Mouse (Mus musculus) gonadal fat pad, adult 2 months (tissue): Measurements from ENCODE around the gene Plekhb1. TPM values are rescaled to one million over a fixed set of nuclear protein-coding genes. Genes with fewer than 3 reads are reported as not detected.

Experiments used
- DNase-seq: peaks from one replicate; pipeline ENCODE4 v3.0.0-alpha.2; 2012; ENCODE audit warnings: low read depth
- polyA plus RNA-seq: library from polyadenylated mRNA; depleted of rRNA; stranded (reverse); fragments of >200 nt; gene quantifications from 2 replicates; pipeline ENCODE4 v1.2.3, GENCODE M21; 2012; rRNA removed

Gene Plekhb1
- 27.1 and 35.8 TPM in 2 replicates for polyA plus RNA-seq

DNA sequence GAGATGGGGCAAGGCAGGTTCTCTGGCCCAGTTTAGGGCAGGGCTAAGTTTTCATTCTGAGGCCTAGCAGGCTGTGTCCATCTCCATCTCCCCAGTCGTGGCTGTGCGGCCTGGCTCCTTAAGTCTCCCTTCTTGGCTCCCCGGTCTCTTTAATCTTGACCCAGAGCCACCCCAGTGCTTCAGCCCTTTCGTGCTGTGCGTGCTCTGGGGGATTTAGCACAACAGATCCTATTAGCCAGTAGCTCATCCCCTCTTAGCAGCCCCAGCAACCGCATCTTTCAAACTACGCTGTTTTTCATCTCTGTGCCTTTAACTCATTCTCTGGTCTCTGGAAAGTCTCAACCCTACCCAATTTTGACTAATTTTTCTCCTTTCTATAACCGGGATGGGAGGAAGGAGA, at the start of gene Plekhb1:
TSS of gene Plekhb1 (minus strand) at position 184 of the 400 bp plus-strand sequence.
- no peak for DNase-seq

DNA sequence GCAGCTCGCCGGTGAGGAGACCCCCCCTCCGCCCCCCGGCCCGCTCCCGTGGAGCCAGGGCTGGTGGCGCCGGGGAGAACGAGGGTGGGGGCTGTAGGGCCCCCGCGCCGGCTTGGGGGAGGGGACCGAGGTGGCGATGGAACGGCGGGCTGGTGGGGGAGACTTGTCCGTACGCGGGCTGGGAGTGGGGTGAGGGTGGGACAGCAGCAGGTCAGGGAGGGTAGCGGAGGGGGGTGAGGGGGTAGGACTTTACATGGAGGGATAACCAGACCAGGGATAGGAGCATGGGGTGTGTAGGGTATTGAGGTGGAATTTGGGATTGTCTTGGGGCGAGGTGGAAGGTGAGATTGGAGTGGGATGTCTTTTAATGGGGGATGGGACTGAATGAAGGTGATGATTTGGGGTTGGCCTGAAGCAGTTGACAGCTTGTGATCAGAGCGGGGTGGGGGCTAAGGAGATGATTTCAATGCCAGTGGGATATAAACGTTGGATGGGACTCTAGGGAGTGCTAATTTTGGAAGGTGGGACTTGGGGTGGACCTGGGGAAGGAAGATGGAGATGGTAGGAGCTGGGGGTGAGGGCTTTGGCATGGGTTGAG, 44.8 kb upstream of the Plekhb1 start:
- no peak for DNase-seq

DNA sequence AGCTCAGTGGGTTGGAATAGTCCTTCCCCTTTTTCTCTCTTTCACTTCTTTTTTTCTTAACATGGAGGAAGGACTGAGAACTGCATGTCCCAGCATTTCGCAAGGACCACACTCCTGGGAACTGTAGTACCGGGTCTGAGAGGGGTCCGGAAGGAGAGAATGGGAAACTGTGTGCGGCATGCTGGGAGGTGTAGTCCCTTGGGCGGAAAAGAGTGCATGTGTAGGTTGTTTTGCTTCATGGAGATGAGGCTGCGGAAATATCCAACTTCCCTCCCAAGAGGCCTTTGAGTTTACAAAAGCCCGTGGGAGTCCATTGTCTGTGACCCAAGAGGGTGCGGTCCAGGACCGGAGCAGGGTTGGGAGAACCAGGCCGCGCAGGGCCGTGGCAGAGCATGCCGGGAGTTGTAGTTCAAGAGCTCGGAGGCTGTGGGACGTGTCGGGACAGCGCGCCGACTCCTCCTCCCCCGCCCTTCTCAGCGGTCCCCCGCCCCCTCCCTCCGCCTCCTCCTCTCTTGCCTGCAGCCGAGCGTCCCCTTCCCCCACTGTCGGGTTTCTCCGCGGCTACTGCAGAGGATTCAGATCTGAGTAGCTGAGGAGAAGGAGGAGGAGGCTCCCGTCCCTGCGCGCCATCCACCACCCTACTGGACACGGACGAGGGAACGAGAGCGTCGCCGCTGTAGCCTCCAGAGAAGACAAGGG, 44.1 kb upstream of the Plekhb1 start, which contains the start of gene Fam168a:
TSS of gene Fam168a (plus strand) at position 493 of the 699 bp plus-strand sequence.
- DNase-seq = peak; percentile 96

DNA sequence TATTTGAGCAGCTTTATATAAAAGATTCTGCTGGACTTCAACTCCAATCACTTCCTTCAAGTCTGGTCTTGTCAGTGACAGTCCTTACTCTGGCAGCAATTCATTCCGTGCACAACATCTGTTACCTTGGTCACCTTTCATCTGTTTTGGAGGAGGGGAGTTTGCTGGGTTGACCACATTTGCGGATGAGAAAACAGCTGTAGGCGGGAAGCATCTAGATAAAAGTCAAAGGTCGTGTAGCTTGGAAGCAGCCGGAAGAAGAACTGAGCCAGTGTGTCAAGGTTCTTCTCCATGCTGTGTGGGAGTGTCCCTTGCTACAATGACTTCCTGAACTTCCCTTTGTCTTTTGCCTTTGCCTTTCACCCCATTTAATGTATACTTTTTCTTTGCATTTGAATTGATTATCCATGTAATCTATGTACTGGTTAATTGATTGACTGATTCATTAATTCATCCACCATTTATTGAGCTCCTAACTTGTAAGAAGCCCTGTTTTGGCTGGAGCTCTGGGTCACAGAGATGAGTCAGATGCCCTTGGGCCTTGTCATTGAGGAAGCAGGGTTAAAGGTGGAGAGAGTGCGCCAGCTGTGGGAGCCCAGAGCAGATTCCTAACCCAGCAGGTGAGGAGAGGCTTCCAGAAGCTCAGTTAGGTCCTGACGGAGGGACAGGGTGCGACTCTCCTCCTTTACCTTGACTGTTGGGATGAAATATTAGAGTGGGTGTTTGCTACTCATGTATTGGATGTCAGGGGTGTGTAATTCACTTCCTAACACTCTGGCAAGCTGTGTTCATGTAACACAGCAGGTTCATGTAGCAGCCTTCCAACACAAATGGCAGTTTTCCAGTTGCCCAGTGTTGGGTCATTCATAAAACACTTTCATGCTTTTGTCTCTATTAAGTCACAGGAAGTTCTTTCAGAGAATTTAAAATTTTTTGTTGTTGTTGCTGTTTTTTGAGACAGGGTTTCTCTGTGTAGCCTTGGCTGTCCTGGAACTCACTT, 37.9 kb upstream of the Plekhb1 start:
- DNase-seq = peak; percentile 86

DNA sequence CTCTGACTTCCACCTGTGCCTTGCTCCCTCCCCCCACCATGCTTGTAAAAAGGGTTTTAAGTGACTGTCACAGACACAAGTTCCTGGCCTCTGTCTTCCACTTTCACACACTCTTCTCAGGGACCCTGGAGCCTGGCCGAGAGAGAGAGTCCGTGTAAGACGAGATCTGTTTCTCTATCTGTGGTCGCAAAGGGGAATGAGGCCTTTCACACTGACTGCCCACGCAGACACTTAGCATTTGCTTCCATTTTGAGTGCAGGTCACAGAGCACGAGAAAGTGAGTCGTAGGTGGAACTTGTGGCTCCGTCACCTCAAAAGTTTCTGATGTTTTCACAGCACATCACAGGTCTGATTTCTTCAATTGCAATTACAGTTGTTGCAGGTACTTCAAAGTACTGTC, 31.0 kb upstream of the Plekhb1 start:
- DNase-seq = no peak

DNA sequence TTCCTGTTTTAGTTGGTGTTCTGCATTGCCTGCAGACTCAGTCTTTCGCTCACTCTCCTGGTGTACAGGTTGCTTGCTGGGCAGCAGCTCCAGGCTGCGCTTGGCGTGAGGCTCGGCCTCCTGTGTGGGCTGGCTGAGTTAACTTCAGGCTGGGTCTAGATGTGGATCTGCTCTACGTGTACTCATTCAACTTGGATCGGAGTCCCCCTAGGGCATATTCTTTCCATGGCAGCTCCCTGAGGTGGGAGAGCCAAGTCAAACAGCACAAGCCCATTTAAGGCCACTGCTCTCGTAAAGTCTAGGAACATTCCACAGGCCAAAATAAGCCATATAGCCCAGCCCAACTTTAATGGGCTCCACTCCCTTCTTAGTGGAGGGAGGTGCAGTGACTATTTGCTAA, 26.3 kb upstream of the Plekhb1 start:
- no peak for DNase-seq

DNA sequence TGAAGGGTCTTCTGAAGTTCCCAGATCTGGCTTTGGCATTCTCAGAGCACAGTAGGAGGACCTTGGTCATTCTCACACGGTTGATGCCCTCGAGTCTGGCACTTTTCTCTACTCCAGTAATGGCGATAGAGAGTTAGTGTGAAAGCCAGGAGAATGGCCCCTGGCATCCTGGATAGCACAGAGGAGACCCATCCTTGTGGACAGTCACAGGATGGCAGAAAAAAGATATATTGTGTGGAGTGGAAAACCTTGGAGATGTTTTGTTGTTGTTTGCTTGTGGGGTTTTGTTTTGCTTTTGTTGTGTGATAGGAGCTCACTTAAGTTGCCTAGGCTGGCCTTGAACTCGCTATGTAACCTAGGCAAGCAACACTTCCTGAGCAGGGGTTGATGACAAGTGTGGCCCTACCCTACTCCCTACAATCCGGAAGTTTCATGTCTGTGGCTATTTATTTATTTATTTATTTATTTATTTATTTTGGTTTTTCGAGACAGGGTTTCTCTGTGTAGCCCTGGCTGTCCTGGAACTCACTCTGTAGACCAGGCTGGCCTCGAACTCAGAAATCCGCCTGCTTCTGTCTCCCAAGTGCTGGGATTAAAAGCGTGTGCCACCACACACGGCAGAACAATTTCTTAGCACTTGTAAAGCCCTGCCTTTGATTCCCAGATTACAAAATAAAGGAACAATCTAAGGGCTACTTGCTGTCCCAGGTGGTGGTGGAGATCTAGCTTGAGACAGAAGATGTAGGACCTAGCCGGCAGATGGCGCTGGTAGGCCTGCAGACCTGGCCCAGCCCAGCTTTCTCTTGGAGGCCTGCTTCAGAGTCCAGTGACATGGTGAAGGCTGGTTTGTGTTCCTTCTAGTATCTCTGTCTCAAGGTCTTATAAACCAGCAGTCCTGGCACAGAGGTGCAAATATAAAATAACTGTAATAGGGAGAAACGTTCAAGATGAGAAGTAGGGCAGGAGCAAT, 23.1 kb upstream of the Plekhb1 start:
- no peak for DNase-seq

DNA sequence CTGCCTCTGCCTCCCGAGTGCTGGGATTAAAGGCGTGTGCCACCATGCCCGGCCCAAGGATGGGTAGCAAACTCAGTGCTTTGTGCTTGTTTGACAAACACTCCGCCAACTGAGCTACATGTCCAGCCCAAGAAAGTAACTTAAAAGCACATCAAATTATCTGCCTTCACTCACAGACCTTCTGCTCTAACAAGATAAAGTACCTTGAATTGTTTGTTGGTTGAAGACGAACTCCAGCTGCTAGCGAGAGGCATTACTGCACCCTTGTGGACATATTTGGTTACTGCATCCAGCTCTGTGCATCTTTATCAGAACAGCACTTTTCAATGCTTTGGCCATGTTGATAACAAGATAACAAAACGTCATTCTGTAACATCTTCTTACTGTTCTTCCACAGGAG, 22.3 kb upstream of the Plekhb1 start:
- DNase-seq = no peak

DNA sequence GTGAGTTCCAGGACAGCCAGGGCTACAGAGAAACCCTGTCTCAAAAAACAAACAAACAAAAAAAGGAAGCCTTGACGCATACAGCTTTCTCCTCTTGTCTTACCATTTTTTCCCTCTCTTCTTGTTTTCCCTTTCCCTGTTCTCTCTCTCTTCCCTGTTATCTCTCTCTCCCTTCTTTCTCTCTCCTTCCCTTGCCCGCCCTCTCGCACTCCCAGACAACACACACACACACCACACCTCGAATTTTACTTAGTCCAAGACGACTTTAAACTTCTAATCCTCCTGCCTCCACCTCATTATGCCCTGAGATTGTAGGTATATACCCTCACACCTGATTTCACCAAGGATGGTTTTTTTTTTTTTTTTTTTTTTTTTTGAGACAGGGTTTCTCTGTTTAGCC, 21.9 kb upstream of the Plekhb1 start:
- DNase-seq = no peak

DNA sequence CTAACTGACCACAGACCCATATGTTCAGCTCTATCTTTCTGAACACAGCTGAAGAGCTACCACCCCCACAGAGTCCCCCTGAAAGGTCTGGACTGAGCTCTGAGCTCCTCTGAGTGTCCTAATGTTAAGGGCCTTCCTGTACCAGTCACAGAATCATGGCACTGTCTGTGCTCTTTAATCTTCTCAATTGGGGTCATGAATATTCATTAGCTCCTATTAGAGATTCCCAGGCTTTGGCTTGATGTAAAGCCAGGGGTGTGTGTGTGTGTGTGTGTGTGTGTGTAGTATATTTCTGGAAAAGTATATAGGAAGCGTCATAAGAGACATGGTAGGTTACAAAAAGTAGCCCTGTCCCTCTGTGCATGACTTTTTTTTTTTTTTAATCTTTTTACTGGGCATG, 21.0 kb upstream of the Plekhb1 start:
- no peak for DNase-seq

DNA sequence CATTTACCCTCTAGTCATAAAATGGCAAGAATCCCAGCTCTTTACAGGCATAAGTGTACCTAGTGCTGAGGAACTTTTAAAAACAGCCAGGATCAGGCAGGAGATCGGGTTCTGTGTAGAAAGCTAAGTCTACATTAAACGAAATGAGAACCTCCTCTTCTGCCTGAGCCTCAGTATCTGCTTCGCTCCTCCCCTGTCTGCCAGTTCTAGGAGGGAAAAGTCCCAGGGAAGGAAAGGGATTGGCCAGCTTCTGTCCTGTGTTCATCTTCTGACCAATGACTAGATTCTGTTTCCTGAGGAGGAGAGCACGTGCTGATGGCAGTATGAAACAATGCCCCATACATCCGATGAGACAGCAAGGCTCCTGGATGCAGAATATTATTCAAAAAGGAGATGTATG, 18.9 kb upstream of the Plekhb1 start:
- no peak for DNase-seq

DNA sequence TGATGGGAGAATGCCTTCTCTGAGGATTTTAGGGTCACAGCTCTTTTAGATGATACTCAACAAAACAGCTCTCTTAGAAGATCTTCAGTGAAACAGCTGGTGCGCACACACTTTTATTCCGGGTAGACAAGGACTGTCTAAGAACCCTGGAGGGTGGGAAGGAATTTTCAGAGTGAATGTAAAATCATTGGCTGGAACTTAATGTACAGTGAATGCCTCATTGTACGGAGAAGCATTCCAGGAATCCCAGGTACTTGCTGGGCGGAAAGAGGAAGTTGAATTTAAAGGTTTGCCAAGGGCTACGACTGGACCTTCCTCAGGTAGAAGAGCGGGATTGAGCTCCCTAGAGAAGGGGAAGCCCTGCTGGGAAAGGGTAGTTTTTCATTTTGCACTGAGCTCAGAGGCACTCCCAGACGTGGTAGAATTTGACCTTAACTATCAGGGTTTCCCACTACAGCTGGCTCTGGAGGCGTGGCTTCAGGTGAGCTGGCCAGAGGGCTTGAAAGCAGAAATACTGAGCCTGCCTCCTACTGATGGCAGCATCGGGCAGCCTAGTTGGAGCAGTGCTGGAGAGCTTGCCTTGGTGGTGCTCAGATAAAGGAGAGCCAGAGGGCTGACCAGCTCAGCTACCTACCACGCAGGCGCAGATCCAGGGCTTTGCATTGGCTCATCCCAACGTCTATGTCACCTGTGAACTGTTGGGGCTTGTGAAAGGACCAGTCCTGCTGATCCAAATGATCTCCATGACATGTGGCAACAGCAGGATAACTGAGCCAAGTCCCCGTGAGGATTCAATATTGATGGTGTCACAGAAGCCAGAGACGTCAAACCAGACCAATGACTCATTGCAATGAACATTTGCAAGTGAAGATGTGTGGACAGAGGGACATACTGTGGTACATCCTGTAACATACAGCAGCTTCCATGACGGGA, 17.0 kb upstream of the Plekhb1 start:
- DNase-seq = peak; percentile 96

DNA sequence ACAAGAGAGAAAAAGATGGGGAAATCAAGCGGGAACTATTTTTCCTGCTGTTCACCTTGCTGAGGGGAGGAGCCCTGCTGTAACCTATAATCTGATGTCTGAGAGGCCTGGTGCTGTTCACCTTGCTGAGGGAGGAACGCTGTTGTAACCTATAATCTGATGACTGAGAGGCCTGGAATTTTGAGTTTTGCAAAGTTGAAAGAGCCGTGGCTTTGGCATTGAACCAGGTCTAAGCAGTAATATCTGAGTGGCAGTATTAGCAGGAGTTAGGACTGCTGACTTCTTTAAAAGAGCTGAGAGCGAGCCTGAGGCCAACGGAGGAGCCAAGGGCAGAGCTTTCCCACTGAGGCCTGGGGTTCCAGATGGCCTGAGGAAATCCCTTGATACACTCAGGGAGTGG, 15.8 kb upstream of the Plekhb1 start:
- no peak for DNase-seq

DNA sequence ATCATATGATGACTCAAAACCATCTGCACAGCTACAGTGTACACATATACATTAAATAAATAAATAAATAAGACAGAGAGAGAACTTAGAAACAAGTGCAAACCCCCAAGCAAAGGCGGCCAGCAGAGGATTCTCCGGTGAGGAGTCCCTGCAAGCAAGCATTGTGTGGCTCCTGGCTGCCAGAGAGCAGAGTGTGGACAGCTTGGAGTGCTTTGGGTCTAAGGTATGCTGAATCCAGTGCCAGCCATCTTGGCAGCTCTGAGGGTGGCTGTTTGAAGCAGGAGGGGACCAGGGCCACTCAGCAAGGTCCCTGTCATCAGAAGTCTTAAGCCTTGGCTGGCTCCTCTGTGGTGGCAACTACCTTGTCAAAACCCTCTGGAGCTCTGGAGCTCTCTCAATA, 12.7 kb upstream of the Plekhb1 start:
- DNase-seq = no peak

DNA sequence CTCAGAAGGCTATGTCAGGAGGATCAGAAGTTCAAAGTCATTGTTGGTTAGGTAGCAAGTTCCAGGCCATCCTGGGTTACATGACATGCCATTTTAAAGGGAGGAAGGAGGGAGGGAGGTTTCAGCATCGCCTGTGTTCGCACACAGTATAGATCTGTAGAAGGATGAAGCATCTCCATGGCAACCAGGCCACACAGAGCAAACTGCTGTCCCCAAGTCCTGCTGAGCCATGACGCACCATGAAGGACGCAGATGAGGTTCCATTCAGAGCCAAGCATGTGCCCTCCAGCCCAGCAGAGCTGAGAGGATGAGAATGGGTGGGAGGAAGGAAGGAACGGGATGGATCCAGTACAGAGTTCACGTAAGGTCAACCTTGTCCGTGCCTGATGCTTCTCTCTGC, 11.2 kb upstream of the Plekhb1 start:
- no peak for DNase-seq

DNA sequence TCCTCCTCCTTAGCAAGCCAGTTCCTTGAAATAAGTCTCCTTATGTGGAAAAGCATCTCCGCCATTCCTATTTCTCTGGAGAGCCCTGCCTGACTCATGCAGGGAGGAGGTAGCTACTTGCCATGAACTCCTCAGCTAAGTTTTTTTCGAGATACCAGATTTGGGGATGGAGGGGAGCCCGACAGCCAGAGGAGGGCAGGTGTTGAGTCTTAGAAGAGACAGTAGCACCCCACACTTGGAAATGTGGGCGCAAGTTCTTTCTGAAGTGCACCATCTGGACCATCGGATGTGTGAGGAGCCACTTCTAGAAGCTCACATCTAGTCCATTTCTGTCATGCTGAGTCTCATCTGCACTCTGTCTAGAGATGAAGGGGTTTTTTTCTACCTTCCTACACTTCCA, 8.4 kb upstream of the Plekhb1 start:
- DNase-seq = no peak

DNA sequence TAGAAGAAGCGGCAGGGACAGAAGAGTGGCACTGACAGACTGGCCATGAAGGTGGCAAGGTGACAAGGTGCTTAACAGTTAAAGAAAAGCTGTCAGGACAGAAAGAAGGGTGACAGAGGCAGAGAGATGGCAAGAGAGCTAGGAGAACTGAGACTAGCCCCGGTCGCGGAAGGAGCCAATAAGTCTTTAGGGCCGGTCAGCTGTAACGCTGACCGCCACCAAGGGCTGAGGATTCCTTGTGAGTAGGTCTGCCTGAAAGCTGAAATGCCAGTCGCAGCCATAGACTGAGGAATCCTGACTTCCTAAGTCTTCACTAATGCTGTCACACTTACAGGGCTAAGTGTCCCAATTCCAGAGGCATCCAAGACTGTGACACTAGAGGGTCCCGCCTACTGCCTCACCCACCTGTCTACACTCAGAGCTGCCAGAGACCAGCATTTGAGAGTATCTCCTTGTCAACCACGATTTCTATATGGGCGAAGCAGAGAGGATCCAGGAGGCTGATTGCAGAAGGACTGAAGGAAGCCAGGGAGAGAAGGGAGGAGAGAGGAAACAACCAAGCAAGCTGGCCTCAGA, 1.6 kb upstream of the Plekhb1 start:
- no peak for DNase-seq

DNA sequence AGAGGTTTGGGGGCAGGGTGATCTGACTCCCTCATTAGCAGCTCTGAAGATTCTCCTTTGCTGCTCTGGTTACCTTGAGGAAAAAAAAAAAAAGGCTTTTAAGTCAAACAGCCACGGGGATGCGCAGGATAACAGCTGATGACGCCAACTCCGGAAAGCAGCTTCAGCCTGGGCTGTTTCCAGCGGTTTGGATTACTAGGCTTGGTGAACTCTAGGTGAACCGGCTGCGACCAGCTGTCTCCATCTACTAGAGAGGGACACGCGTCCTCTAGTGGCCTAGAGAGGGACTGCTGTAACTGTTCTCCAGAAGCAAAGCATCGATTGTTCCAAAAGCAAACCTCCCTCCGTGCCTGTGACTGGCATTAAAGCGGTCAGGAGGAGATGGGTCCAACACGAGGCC, 976 bp upstream of the Plekhb1 start:
- DNase-seq = no peak

DNA sequence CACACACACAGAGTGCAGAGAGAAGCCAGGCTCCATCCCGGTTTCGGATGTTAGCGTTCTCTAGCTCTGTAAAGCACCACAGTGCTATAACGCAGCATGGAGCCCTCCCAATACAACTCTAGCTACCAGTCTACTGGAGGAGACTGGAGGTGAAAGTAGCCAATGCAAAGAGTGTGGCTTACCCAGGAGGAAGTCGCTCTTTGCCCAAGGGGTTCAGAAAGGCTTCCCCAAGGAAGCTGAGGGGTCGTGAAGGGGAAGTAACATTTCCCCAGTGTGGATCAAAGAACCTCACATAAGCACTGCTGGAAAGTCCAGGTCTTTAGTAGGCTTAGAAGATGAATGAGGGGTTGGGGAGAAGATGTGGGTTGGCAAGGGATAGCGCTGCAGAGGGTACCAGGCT, 950 bp downstream of the Plekhb1 start:
- no peak for DNase-seq

DNA sequence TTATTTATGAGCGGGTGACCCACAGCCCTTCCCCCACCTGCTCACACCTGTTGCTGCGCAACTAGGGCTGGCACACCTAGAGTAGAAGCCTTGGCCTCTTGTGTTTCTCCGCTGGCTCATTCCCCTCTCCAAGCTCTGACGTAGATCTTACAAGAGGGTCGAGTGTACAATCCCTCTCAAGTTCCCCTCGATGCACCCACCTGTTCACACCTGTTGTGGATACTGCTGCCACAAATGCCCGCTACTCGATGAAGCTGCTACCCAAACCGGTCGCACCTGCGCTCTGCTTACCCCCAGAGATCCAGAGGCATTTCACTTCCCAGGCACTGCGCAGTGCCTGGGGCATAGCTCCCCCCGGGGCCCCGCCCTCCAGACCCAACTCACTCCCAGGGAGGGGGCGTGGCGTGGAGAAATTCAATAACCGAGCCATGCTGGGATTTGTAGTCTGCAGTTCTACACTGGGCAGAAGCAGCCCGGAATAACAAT, 4.1 kb downstream of the Plekhb1 start:
- DNase-seq = no peak
